Mouse (Mus musculus): ENCODE results near the gene Chit1.

Chit1 gene

DNA sequence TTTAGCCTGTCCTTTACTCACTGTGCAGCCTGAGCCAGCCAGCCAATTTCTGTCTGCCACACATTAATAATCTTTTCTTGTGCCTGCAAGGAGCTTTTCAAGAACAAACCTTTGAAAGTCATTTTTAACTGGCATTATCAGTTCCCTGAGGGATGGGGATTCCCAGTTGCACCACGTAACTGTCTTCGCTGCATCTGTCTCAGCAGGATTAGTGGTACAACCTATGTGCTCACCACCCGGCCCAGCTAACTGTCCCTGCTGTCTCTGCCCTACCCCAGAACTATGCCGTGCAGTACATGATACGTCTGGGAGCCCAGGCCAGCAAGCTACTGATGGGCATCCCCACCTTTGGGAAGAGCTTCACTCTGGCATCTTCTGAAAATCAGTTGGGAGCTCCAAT is 77.2 kb downstream of the Chit1 start:
- DNase-seq (ENCODE audit: low read depth), result no peak

- no peak for DNase-seq (ENCODE audit: low read depth)
Observed at GRCm38 (mm10) chr1:134188989-134189729, 78.1 kb downstream of the Chit1 start.

DNA sequence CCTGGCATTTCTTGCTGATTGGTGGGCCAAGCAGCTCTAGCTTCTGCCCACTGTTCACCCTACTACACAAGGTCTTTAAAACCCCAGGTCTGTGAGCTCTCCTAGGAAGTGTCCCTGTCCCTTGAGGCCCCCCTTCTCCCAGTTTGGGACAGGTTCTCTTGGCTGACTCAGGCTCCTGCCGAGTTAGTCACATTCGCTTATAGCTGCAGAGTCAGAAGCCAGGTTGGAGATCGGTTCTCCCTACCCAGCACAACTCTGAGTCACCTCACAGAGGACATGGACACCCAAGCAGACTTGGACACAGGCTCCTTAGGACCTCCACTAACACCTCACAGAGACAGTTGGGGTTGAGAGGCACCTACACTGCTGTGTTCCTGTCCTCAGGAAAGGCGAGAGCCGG is 80.2 kb downstream of the Chit1 start:
- no peak for DNase-seq (ENCODE audit: low read depth)

- peak; percentile 64 for DNase-seq (ENCODE audit: low read depth)
Observed at GRCm38 (mm10) chr1:134192024-134192423, 81.0 kb downstream of the Chit1 start.

DNA sequence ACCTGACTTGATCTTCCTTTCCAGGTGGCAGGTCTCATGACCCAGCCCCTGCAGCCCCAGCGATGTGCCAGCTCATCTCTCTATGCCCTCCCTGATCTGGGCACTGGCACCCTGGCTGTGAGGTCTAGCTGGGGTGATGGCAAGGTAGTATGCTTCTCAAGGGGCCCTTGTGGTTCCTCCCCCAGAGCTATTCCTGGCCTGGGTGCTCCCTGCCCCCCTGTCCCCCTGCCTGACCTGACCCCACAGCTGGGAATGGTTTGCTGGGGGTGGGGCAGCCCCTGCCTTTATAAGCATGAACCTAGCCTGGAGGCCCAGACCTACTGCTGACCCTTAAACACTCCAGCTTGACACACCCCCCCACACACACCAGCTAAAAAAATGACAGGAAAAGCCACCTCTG is 82.1 kb downstream of the Chit1 start, which contains the start of gene Mybph:
Gene Mybph (plus strand): TSS at position 323 of the 400 bp plus-strand sequence.
- no peak for DNase-seq (ENCODE audit: low read depth)

GRCm38 (mm10) chr1:134193674-134194197 is 82.7 kb downstream of the Chit1 start:
- DNase-seq (ENCODE audit: low read depth), result no peak

GRCm38 (mm10) chr1:134194298-134195022 is 83.4 kb downstream of the Chit1 start:
- no peak for DNase-seq (ENCODE audit: low read depth)

DNA sequence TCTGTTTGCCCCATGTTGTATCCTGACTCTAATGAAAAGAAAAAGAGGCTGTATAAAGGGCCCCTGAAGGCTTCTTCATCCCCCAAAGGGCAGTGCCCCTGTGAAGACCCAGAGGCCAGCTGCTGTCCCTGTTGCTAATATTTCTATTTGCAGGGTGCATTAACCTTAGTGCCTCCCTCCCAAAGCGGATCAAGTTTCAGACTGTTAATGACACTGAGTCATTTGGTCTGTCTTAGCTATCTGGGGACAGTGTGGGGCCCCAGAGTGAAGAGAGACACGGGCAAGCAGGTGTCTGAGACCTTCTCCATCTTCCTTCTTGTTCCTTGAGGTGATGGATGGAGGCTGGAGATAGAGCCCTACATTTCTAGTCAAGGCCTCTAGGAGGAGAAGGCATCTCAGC is 84.1 kb downstream of the Chit1 start:
- DNase-seq (ENCODE audit: low read depth), result no peak

DNA sequence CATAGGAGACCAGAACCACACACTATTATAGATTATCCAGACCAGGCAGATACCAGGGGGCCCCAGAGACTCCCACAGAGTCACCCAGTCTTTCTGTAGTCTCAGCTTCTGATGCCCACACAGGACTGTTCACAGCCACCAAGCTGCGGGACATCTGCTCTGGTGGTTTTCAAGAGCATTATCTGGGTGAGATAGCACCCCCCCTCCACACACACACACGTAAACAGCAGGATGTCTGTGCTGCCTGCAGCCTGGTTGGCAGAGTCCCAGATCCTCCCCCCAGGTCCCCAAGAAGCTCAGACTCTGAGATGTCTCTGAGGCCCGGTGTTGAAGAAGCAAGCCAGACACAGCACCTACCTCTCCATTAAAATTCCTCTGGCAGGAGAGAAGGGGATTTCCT is 84.5 kb downstream of the Chit1 start:
- DNase-seq (ENCODE audit: low read depth), result no peak

GRCm38 (mm10) chr1:134195979-134196378 is 84.9 kb downstream of the Chit1 start:
- no peak for DNase-seq (ENCODE audit: low read depth)

- no peak for DNase-seq (ENCODE audit: low read depth)
Observed at GRCm38 (mm10) chr1:134196386-134196785, 85.3 kb downstream of the Chit1 start.

DNA sequence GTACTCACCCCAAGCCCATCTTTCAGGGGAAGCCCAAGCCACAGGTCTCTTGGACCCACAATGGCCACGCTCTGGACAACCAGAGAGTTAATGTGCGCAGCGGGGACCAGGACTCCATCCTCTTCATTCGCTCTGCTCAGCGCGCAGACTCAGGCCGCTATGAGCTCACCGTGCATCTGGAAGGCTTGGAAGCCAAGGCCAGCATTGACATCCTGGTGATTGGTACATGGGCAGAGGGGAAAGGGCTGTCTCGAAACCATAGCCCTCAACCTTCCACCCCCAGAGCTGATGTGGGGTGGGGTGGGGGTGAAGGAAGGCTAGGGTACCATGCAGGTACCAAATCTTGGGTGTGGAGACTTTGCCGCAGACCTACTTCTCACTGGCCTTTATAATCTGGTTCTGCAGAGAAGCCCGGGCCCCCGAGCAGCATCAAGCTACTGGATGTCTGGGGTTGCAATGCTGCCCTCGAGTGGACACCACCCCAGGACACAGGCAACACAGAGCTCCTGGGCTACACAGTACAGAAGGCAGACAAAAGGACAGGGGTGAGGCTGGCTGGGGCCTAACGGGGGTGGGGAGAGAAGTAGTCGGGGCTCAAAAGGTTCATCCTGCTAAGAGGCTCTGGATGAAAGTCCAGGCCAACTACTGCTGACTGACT is 86.4 kb downstream of the Chit1 start:
- no peak for DNase-seq (ENCODE audit: low read depth)

DNA sequence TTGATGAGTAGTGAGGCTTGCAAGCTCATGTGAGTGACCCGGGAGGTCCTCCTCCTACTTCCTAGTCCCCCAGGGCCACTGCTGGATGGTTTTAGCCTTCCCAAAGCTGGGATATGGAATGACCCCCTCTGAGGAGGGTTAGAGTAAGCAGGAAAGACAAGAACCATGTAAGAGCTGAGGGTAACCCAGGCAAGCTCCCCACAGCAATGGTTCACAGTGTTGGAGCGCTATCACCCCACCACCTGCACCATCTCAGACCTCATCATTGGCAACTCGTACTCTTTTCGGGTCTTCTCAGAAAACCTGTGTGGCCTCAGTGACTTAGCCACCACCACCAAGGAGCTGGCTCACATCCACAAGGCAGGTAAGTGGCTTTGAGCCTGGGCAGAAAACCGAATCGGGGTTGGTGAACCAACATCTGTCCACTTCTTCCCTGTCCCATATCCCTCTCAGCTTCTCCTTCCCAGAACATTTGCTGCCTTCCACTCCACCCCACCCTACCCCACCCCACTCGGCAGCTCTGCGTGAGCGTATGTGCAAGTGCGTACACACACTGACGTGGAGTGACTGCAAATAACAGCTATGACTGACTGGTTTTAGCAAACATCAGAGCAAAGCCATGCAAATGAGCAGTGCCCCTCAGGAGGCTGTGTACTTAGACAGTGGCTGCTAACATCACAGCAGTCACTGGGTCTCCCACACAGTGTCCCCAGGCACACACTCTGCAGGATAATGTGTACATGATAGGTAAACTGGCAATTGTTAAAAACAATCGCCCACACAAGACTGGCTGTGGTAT is 87.4 kb downstream of the Chit1 start:
- DNase-seq (ENCODE audit: low read depth), result no peak

GRCm38 (mm10) chr1:134200481-134200880 is 89.4 kb downstream of the Chit1 start:
- no peak for DNase-seq (ENCODE audit: low read depth)
